Mouse (Mus musculus): ENCODE data around the gene Smg5. TPM values are rescaled to one million over a fixed set of nuclear protein-coding genes. Genes with fewer than 3 reads are reported as not detected.

Gene Smg5
- polyA plus RNA-seq, 1 experiment from 2014 or later, result 11.8 TPM

GRCm38 (mm10) chr3:88407529-88407928, 71.5 kb downstream of the Smg5 start:
- Histone ChIP-seq H3K27ac (ENCODE audit: low read depth) (no peak overlapping the region), H3K9ac (replicated peaks) (no peak overlapping the region)

GRCm38 (mm10) chr3:88408953-88409352, 72.9 kb downstream of the Smg5 start:
- H3K4me3 ChIP-seq (ENCODE audit: low read depth, low read length), result peak overlapping the region; percentile 57
- no peak for ATAC-seq

More at GRCm38 (mm10) chr3:88407529-88407928, 71.5 kb downstream of the Smg5 start:
- Histone ChIP-seq H3K36me3 (replicated peaks; ENCODE audit: insufficient read depth, low read length) (peaks cover 16% of the 10 kb centered on the region), H3K4me2 (ENCODE audit: low read depth, low read length) (no peak overlapping the region), H3K4me3 (ENCODE audit: low read depth, low read length) (no peak overlapping the region), H3K27me3 (ENCODE audit: insufficient read depth, low read length) (no peaks in the 10 kb centered on the region), H3K4me1 (ENCODE audit: insufficient read depth) (peaks cover 40% of the 10 kb centered on the region), H3K9me3 (ENCODE audit: low read length) (no peaks in the 10 kb centered on the region)
- TF ChIP-seq CTCF (IDR thresholded peaks at IDR 0.05; ENCODE audit: low read depth), result no peak
- no peak for TF ChIP-seq EP300 (IDR thresholded peaks at IDR 0.05; ENCODE audit: low read depth)
- DNase-seq (no peak), ATAC-seq (no peak)
- 59% methylated on average over 7 of the region's 7 CpGs for WGBS (ENCODE audit: insufficient replicate concordance)

GRCm38 (mm10) chr3:88409741-88410644, 73.9 kb downstream of the Smg5 start, which contains the start of gene Pmf1:
Pmf1 (minus strand) TSS chr3:88410331.
- under 1% methylated on average over 49 of the region's 54 CpGs for WGBS (ENCODE audit: insufficient replicate concordance)
- Histone ChIP-seq H3K9ac (replicated peaks) (peak within 1 kb of the TSS; percentile 75), H3K4me1 (ENCODE audit: insufficient read depth) (peaks cover 45% of the 10 kb centered on the region), H3K27me3 (ENCODE audit: insufficient read depth, low read length) (no peaks in the 10 kb centered on the region), H3K27ac (ENCODE audit: low read depth) (peak within 1 kb of the TSS; percentile 96), H3K4me3 (ENCODE audit: low read depth, low read length) (peak within 1 kb of the TSS; percentile 57), H3K36me3 (replicated peaks; ENCODE audit: insufficient read depth, low read length) (peaks cover 13% of the 10 kb centered on the region), H3K4me2 (ENCODE audit: low read depth, low read length) (peak within 1 kb of the TSS; percentile 85), H3K9me3 (ENCODE audit: low read length) (no peaks in the 10 kb centered on the region)
- DNase-seq, result peak; percentile 93
- peak; percentile 93 for ATAC-seq
- no peak for TF ChIP-seq CTCF (IDR thresholded peaks at IDR 0.05; ENCODE audit: low read depth)
- TF ChIP-seq EP300 (IDR thresholded peaks at IDR 0.05; ENCODE audit: low read depth), result peak; percentile 46; the same call in 1 of the 2 replicates

More at GRCm38 (mm10) chr3:88408953-88409352, 72.9 kb downstream of the Smg5 start:
- TF ChIP-seq EP300 (IDR thresholded peaks at IDR 0.05; ENCODE audit: low read depth), result no peak
- no peak for TF ChIP-seq CTCF (IDR thresholded peaks at IDR 0.05; ENCODE audit: low read depth)
- peak overlapping the region; percentile 85 for H3K4me2 ChIP-seq (ENCODE audit: low read depth, low read length)
- 30% methylated on average over 5 of the region's 5 CpGs for WGBS (ENCODE audit: insufficient replicate concordance)
- no peaks in the 10 kb centered on the region for H3K27me3 ChIP-seq (ENCODE audit: insufficient read depth, low read length)
- DNase-seq, result peak; percentile 16
- peak overlapping the region; percentile 96 for H3K27ac ChIP-seq (ENCODE audit: low read depth)
- H3K9me3 ChIP-seq (ENCODE audit: low read length), result no peaks in the 10 kb centered on the region
- peak overlapping the region; percentile 75 for H3K9ac ChIP-seq (replicated peaks)
- H3K36me3 ChIP-seq (replicated peaks; ENCODE audit: insufficient read depth, low read length), result peaks cover 13% of the 10 kb centered on the region
- H3K4me1 ChIP-seq (ENCODE audit: insufficient read depth), result peaks cover 42% of the 10 kb centered on the region

DNA sequence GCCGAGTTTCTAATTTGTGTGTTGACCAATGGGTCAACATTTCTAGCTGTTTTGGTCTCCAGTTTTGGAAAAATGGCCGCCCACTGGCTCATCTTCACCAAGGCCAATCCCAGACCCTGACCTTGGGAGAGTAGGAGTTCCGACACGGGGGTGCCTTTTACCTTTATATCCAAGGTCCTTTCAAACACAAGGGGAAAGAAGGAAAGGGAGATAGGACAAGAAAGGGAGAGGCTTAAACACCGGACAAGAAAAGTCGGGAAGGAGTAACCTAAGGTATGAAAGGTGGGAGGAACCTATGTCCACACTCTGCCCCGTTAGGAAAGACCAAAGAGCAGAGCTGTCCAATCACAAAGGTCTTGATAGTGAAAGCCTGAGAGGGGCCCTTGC, 74.6 kb downstream of the Smg5 start:
- TF ChIP-seq CTCF (IDR thresholded peaks at IDR 0.05; ENCODE audit: low read depth) (no peak), EP300 (IDR thresholded peaks at IDR 0.05; ENCODE audit: low read depth) (no peak)
- ATAC-seq (peak; percentile 6; the same call in 1 of the 2 replicates), DNase-seq (peak; percentile 27)
- Histone ChIP-seq H3K4me1 (ENCODE audit: insufficient read depth) (peaks cover 51% of the 10 kb centered on the region), H3K4me2 (ENCODE audit: low read depth, low read length) (peak overlapping the region; percentile 85), H3K4me3 (ENCODE audit: low read depth, low read length) (peak overlapping the region; percentile 57), H3K36me3 (replicated peaks; ENCODE audit: insufficient read depth, low read length) (peaks cover 20% of the 10 kb centered on the region), H3K27ac (ENCODE audit: low read depth) (peak overlapping the region; percentile 96), H3K9me3 (ENCODE audit: low read length) (no peaks in the 10 kb centered on the region), H3K9ac (replicated peaks) (peak overlapping the region; percentile 75), H3K27me3 (ENCODE audit: insufficient read depth, low read length) (no peaks in the 10 kb centered on the region)
- 21% methylated on average over 7 of the region's 7 CpGs for WGBS (ENCODE audit: insufficient replicate concordance)

DNA sequence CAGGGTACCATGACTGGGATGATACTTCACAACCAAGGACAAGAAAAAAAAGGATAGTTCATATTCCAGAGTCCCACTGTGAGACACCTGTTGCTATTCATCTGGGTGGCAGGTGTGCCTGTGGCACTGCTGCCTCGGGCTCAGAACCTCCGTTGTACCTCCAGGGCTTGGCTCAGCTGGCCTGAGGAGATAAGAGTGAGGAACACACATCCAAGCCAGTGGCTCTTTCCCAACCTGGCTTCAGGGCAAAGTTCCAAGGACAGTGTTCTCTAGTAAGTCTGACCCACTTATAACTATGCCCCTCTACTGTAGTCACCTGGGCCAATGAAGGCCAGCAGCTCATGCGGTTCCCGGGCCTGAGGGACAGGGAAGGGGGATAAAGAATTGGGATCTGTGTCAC, 75.6 kb downstream of the Smg5 start:
- Histone ChIP-seq H3K4me1 (ENCODE audit: insufficient read depth) (peaks cover 58% of the 10 kb centered on the region), H3K9ac (replicated peaks) (peak overlapping the region; percentile 36), H3K27ac (ENCODE audit: low read depth) (peak overlapping the region; percentile 96), H3K4me3 (ENCODE audit: low read depth, low read length) (no peak overlapping the region), H3K4me2 (ENCODE audit: low read depth, low read length) (peak overlapping the region; percentile 85), H3K27me3 (ENCODE audit: insufficient read depth, low read length) (no peaks in the 10 kb centered on the region), H3K36me3 (replicated peaks; ENCODE audit: insufficient read depth, low read length) (peaks cover 29% of the 10 kb centered on the region), H3K9me3 (ENCODE audit: low read length) (no peaks in the 10 kb centered on the region)
- peak; percentile 75 for DNase-seq
- 59% methylated on average over 4 of the region's 4 CpGs for WGBS (ENCODE audit: insufficient replicate concordance)
- peak; percentile 74 for TF ChIP-seq EP300 (IDR thresholded peaks at IDR 0.05; ENCODE audit: low read depth)
- TF ChIP-seq CTCF (IDR thresholded peaks at IDR 0.05; ENCODE audit: low read depth), result no peak
- ATAC-seq, result peak; percentile 22

Other genes with a start within 250 kb of the Smg5 start
- gene Mef2d, start 193.9 kb upstream of the Smg5 start, polyA plus RNA-seq (2015; fragmentation: Nextera tagmentation; extraction: Ambion mirVana), result 5.7 and 6.4 TPM in 2 replicates
- 6.5 and 7.0 TPM in 2 replicates for gene Rhbg, start 81.6 kb upstream of the Smg5 start, polyA plus RNA-seq (2015; fragmentation: Nextera tagmentation; extraction: Ambion mirVana)
- 0.64 and 1.0 TPM in 2 replicates for gene Gm38392, start 49.0 kb upstream of the Smg5 start, polyA plus RNA-seq (2015; fragmentation: Nextera tagmentation; extraction: Ambion mirVana)
- gene Tsacc, start 39.3 kb upstream of the Smg5 start, polyA plus RNA-seq (2015; fragmentation: Nextera tagmentation; extraction: Ambion mirVana), result 6.2 and 7.0 TPM in 2 replicates
- 138 and 151 TPM in 2 replicates for gene Cct3, start 39.1 kb upstream of the Smg5 start, polyA plus RNA-seq (2015; fragmentation: Nextera tagmentation; extraction: Ambion mirVana)
- gene Glmp, start 11.2 kb upstream of the Smg5 start, polyA plus RNA-seq (2015; fragmentation: Nextera tagmentation; extraction: Ambion mirVana), result 111 and 114 TPM in 2 replicates
- gene Tmem79, start 112 bp upstream of the Smg5 start, polyA plus RNA-seq (2015; fragmentation: Nextera tagmentation; extraction: Ambion mirVana), result 1.4 TPM in 2 replicates
- 1.7 and 2.0 TPM in 2 replicates for gene Paqr6, start 28.3 kb downstream of the Smg5 start, polyA plus RNA-seq (2015; fragmentation: Nextera tagmentation; extraction: Ambion mirVana)
- 0.43 and 0.62 TPM in 2 replicates for gene Bglap3, start 36.5 kb downstream of the Smg5 start, polyA plus RNA-seq (2015; fragmentation: Nextera tagmentation; extraction: Ambion mirVana)
- gene Bglap2, start 42.4 kb downstream of the Smg5 start, polyA plus RNA-seq (2015; fragmentation: Nextera tagmentation; extraction: Ambion mirVana), result not detected in 2 replicates
- not detected in 2 replicates for gene Bglap, start 48.2 kb downstream of the Smg5 start, polyA plus RNA-seq (2015; fragmentation: Nextera tagmentation; extraction: Ambion mirVana)
- gene Pmf1, start 74.1 kb downstream of the Smg5 start, polyA plus RNA-seq (2015; fragmentation: Nextera tagmentation; extraction: Ambion mirVana), result 59.5 and 64.3 TPM in 2 replicates
- 9.0 and 9.2 TPM in 2 replicates for gene Slc25a44, start 88.9 kb downstream of the Smg5 start, polyA plus RNA-seq (2015; fragmentation: Nextera tagmentation; extraction: Ambion mirVana)
- 27.3 and 30.0 TPM in 2 replicates for gene Sema4a, start 124.9 kb downstream of the Smg5 start, polyA plus RNA-seq (2015; fragmentation: Nextera tagmentation; extraction: Ambion mirVana)
- 68.4 and 73.4 TPM in 2 replicates for gene Lmna, start 173.7 kb downstream of the Smg5 start, polyA plus RNA-seq (2015; fragmentation: Nextera tagmentation; extraction: Ambion mirVana)
- 0.37 and 0.51 TPM in 2 replicates for gene Mex3a, start 196.1 kb downstream of the Smg5 start, polyA plus RNA-seq (2015; fragmentation: Nextera tagmentation; extraction: Ambion mirVana)
- 0.13 and 0.29 TPM in 2 replicates for gene Rab25, start 212.0 kb downstream of the Smg5 start, polyA plus RNA-seq (2015; fragmentation: Nextera tagmentation; extraction: Ambion mirVana)
- gene Lamtor2, start 216.8 kb downstream of the Smg5 start, polyA plus RNA-seq (2015; fragmentation: Nextera tagmentation; extraction: Ambion mirVana), result 104 and 106 TPM in 2 replicates
- 12.5 and 13.5 TPM in 2 replicates for gene Ubqln4, start 217.5 kb downstream of the Smg5 start, polyA plus RNA-seq (2015; fragmentation: Nextera tagmentation; extraction: Ambion mirVana)
- 141 and 155 TPM in 2 replicates for gene Ssr2, start 239.6 kb downstream of the Smg5 start, polyA plus RNA-seq (2015; fragmentation: Nextera tagmentation; extraction: Ambion mirVana)